Mouse (Mus musculus): ENCODE measurements at regions not wholly inside any gene's neighbourhood (a gene's known extent, or its start where the extent isn't known, plus 50 kb on each side); places are given as distances from the start of the nearest gene placed in this dataset.

- no peak for TF ChIP-seq CTCF (IDR thresholded peaks at IDR 0.05)
- no peak for TF ChIP-seq EP300 (IDR thresholded peaks at IDR 0.05)
Observed at GRCm38 (mm10) chrX:163253048-163253447, 288.6 kb upstream of the S100g start.

Data from lung, postnatal 0 days (tissue).